Mouse (Mus musculus): ENCODE results near the gene Cyp4v3. TPM values are rescaled to one million over a fixed set of nuclear protein-coding genes. Genes with fewer than 3 reads are reported as not detected.

The Cyp4v3 gene
- 1.2 and 1.5 TPM in 2 replicates for polyA plus RNA-seq (2015; fragmentation: Nextera tagmentation; extraction: Ambion mirVana)

- Histone ChIP-seq H3K9me3 (no peaks in the 10 kb centered on the region), H3K27me3 (peaks cover 9% of the 10 kb centered on the region; the same call in 1 of the 2 replicates), H3K4me2 (peak within 1 kb of the TSS; percentile 91), H3K9ac (peak within 1 kb of the TSS; percentile 44), H3K4me3 (peak within 1 kb of the TSS; percentile 53), H3K27ac (replicated peaks) (no peak within 1 kb of the TSS), H3K4me1 (replicated peaks) (peaks cover 6% of the 10 kb centered on the region; the same call in 1 of the 2 replicates), H3K36me3 (no peaks in the 10 kb centered on the region)
- peak; percentile 76 for ATAC-seq (ENCODE audit: low FRiP score, low read depth)
- under 1% methylated on average over 44 of the region's 44 CpGs for WGBS
Measured at GRCm38 (mm10) chr8:45332685-45333409, at the start of gene Cyp4v3. Gene Cyp4v3 (minus strand): TSS chr8:45333216.

DNA sequence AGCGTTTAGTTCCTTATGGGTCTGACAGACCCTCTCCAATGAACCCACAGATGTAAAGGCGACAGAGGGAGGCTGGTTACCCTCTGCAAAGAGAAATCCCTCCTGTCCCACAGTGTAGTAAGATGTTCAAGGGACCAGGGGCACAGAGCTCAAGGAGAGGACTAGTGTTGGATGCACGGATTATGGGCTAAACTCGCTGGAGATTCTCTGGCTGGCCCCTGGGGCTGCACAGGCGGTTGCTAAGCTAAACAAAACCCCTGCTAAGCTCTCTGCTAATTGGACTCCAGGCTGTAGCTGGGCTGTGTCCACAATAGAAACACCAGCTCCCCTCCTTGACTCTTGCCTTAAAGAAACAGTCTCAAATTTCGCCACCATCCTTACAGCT, 48.9 kb upstream of the Cyp4v3 start, which contains the start of gene Fam149a:
TSS of gene Fam149a (minus strand) at position 329 of the 385 bp plus-strand sequence.
- WGBS, result 3% methylated on average over 6 of the region's 6 CpGs

DNA sequence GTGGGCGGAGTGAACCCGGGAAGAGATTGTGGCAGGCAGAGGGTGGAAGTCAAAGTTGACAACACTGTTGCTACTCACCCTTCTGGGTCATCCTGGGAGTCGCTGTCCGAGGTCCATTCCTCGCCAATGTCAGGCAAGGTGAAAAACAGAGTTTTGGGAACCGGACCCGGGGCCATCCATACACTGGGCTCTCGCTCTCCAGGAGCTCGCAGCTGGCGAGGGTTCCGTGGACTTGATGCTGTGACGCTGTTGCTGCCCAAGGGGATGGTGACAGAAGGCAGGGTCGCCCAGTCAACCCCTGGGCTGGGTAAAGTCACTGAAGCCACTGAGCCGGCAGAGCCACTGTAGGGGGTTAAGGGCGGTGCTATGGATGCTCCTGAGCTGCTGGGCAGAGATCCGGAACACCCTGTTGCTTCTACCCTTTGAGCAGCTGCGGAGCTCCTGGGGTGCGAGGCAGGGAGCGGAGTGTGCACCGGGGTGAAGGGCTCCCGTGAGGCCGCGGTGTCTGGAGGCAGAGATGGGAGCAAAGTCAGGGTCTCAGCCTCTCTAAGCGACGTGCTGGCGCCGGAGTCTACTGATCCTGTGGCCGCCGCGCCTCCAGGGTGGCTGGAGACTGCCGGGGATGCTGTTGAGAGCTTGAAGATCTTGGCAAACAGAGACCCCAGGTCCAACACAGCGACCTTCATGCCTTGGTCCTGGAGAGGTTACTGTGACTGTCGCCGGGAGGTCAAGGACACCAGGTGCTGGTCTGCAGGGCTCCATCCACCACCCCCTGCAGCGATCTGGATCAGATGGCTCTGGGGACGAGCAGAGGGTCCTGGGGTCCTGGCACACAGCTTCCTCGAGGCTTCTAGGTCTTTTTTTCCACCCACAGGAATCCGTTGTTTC, 48.3 kb upstream of the Cyp4v3 start:
- H3K27ac ChIP-seq (replicated peaks), result no peak overlapping the region
- no peaks in the 10 kb centered on the region for H3K36me3 ChIP-seq
- 3% methylated on average over 38 of the region's 38 CpGs for WGBS
- peaks cover 17% of the 10 kb centered on the region for H3K4me1 ChIP-seq (replicated peaks)
- peak; percentile 71 for ATAC-seq (ENCODE audit: low FRiP score, low read depth)
- H3K4me3 ChIP-seq, result peak overlapping the region; percentile 45
- H3K9me3 ChIP-seq, result no peaks in the 10 kb centered on the region
- peak overlapping the region; percentile 86 for H3K4me2 ChIP-seq
- H3K27me3 ChIP-seq, result no peaks in the 10 kb centered on the region
- peak overlapping the region; percentile 44 for H3K9ac ChIP-seq

More for the DNA sequence above, 48.9 kb upstream of the Cyp4v3 start, which contains the start of gene Fam149a:
- no peaks in the 10 kb centered on the region for H3K27me3 ChIP-seq
- H3K4me1 ChIP-seq (replicated peaks), result peaks cover 17% of the 10 kb centered on the region
- peak; percentile 58 for ATAC-seq (ENCODE audit: low FRiP score, low read depth)
- no peak within 1 kb of the TSS for H3K27ac ChIP-seq (replicated peaks)
- H3K36me3 ChIP-seq, result no peaks in the 10 kb centered on the region
- H3K9ac ChIP-seq, result peak within 1 kb of the TSS; percentile 44
- no peaks in the 10 kb centered on the region for H3K9me3 ChIP-seq
- peak within 1 kb of the TSS; percentile 86 for H3K4me2 ChIP-seq
- H3K4me3 ChIP-seq, result peak within 1 kb of the TSS; percentile 45

GRCm38 (mm10) chr8:45380598-45380997, 47.6 kb upstream of the Cyp4v3 start:
- H3K27ac ChIP-seq (replicated peaks), result no peak overlapping the region
- H3K4me1 ChIP-seq (replicated peaks), result peaks cover 17% of the 10 kb centered on the region
- H3K27me3 ChIP-seq, result no peaks in the 10 kb centered on the region
- H3K9ac ChIP-seq, result no peak overlapping the region
- H3K4me3 ChIP-seq, result peak overlapping the region; percentile 45; the same call in 1 of the 2 replicates
- no peaks in the 10 kb centered on the region for H3K36me3 ChIP-seq
- no peak for ATAC-seq (ENCODE audit: low FRiP score, low read depth)
- peak overlapping the region; percentile 86 for H3K4me2 ChIP-seq
- WGBS, result 16% methylated on average over 4 of the region's 4 CpGs
- H3K9me3 ChIP-seq, result no peaks in the 10 kb centered on the region

DNA sequence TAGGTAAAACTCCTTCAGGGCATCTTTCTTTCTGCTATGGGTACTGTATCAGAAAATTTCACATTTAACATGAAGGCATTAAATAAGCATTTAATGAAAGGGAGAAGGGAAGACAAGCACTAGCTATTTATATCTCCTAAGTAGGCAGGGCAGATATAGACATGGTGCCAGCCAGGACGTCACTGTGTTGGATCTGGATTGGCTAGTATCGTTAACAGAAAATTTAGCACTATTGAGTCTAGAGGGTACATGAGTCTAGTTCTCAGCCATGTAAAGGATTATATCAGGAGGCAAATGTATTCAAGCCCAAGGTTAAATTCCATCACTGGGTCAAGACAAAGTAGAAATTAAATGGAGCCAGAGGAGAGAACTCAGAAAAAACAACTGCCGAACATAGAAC, 41.1 kb upstream of the Cyp4v3 start:
- Histone ChIP-seq H3K4me3 (no peak overlapping the region), H3K9ac (no peak overlapping the region), H3K4me1 (replicated peaks) (no peaks in the 10 kb centered on the region), H3K27ac (replicated peaks) (no peak overlapping the region), H3K4me2 (no peak overlapping the region), H3K36me3 (no peaks in the 10 kb centered on the region), H3K9me3 (no peaks in the 10 kb centered on the region), H3K27me3 (no peaks in the 10 kb centered on the region)
- WGBS, result 78% methylated on average over 3 of the region's 3 CpGs
- ATAC-seq (ENCODE audit: low FRiP score, low read depth), result no peak

DNA sequence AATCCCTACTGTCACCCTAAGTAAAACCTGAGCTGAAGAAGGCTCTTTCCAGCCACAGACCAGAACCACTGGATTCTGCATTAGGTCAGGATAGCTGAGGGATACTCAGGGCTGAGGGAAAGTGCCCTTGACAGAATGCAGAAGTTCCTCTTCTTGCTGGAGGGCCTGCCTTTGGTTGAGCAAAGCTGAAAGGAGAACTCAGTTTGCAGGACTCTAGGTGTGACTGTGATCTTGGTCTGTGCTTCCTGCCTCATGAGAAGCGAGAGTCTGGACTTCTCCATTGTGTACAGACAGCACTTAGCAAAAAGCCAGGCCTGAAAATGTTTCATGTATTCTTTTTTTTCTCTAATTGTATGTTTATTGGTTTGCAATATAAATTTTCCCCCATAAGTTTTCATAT, 34.1 kb upstream of the Cyp4v3 start:
- ATAC-seq (ENCODE audit: low FRiP score, low read depth), result no peak
- Histone ChIP-seq H3K27ac (replicated peaks) (no peak overlapping the region), H3K4me2 (no peak overlapping the region), H3K9me3 (no peaks in the 10 kb centered on the region), H3K4me1 (replicated peaks) (no peaks in the 10 kb centered on the region), H3K4me3 (no peak overlapping the region), H3K36me3 (no peaks in the 10 kb centered on the region), H3K27me3 (no peaks in the 10 kb centered on the region), H3K9ac (no peak overlapping the region)
- WGBS, result 91% methylated on average over 1 of the region's 1 CpGs

- no peaks in the 10 kb centered on the region for H3K27me3 ChIP-seq
- H3K4me1 ChIP-seq (replicated peaks), result 0 out of 2 replicates have a peak, but pooled peaks cover 3% of the 10 kb centered on the region
- H3K9me3 ChIP-seq, result no peaks in the 10 kb centered on the region
- no peak overlapping the region for H3K27ac ChIP-seq (replicated peaks)
- H3K9ac ChIP-seq, result no peak overlapping the region
- no peak overlapping the region for H3K4me3 ChIP-seq
- ATAC-seq (ENCODE audit: low FRiP score, low read depth), result no peak
- WGBS, result 90% methylated on average over 1 of the region's 1 CpGs
- H3K4me2 ChIP-seq, result no peak overlapping the region
- H3K36me3 ChIP-seq, result no peaks in the 10 kb centered on the region
Measured at GRCm38 (mm10) chr8:45363220-45363619, 30.2 kb upstream of the Cyp4v3 start.

GRCm38 (mm10) chr8:45362323-45362722, 29.3 kb upstream of the Cyp4v3 start:
- H3K36me3 ChIP-seq, result no peaks in the 10 kb centered on the region
- no peaks in the 10 kb centered on the region for H3K9me3 ChIP-seq
- 0 out of 2 replicates have a peak, but pooled peaks cover 9% of the 10 kb centered on the region for H3K4me1 ChIP-seq (replicated peaks)
- no peak overlapping the region for H3K27ac ChIP-seq (replicated peaks)
- ATAC-seq (ENCODE audit: low FRiP score, low read depth), result no peak
- no peak overlapping the region for H3K9ac ChIP-seq
- no peaks in the 10 kb centered on the region for H3K27me3 ChIP-seq
- no peak overlapping the region for H3K4me3 ChIP-seq
- WGBS, result 64% methylated on average over 6 of the region's 6 CpGs
- H3K4me2 ChIP-seq, result no peak overlapping the region

- H3K4me1 ChIP-seq (replicated peaks), result 0 out of 2 replicates have a peak, but pooled peaks cover 9% of the 10 kb centered on the region
- H3K27me3 ChIP-seq, result no peaks in the 10 kb centered on the region
- peak overlapping the region; percentile 65; the same call in 1 of the 2 replicates for H3K27ac ChIP-seq (replicated peaks)
- no peaks in the 10 kb centered on the region for H3K36me3 ChIP-seq
- no peaks in the 10 kb centered on the region for H3K9me3 ChIP-seq
- H3K4me2 ChIP-seq, result peak overlapping the region; percentile 92
- no peak for ATAC-seq (ENCODE audit: low FRiP score, low read depth)
- peak overlapping the region; percentile 89; the same call in 1 of the 2 replicates for H3K9ac ChIP-seq
- 84% methylated on average over 6 of the region's 6 CpGs for WGBS
- peak overlapping the region; percentile 65 for H3K4me3 ChIP-seq
Measured at GRCm38 (mm10) chr8:45359091-45359605, 26.1 kb upstream of the Cyp4v3 start.

- peak; percentile 83 for ATAC-seq (ENCODE audit: low FRiP score, low read depth)
- Histone ChIP-seq H3K27me3 (no peaks in the 10 kb centered on the region), H3K4me3 (peak overlapping the region; percentile 65), H3K9me3 (no peaks in the 10 kb centered on the region), H3K4me1 (replicated peaks) (0 out of 2 replicates have a peak, but pooled peaks cover 9% of the 10 kb centered on the region), H3K9ac (peak overlapping the region; percentile 89), H3K36me3 (no peaks in the 10 kb centered on the region), H3K27ac (replicated peaks) (peak overlapping the region; percentile 65), H3K4me2 (peak overlapping the region; percentile 92)
- WGBS, result 2% methylated on average over 49 of the region's 49 CpGs
Measured at GRCm38 (mm10) chr8:45358132-45358918, 25.3 kb upstream of the Cyp4v3 start.

- Histone ChIP-seq H3K27ac (replicated peaks) (no peak overlapping the region), H3K9ac (no peak overlapping the region), H3K4me2 (no peak overlapping the region), H3K9me3 (no peaks in the 10 kb centered on the region), H3K36me3 (peaks cover 9% of the 10 kb centered on the region), H3K4me3 (no peak overlapping the region), H3K27me3 (no peaks in the 10 kb centered on the region), H3K4me1 (replicated peaks) (0 out of 2 replicates have a peak, but pooled peaks cover 9% of the 10 kb centered on the region)
- no peak for ATAC-seq (ENCODE audit: low FRiP score, low read depth)
- WGBS, result 78% methylated on average over 6 of the region's 6 CpGs
Measured at GRCm38 (mm10) chr8:45355809-45356208, 22.8 kb upstream of the Cyp4v3 start.
